In genomic region chr14:105676646-105676930, GRCm38 (mm10) we compare ENCODE assay signal across 11 mouse cellular contexts.
DNase-seq lines count a peak whose midpoint lies in the region; ATAC-seq lines count a peak whose summit lies in the region.
"Had no signal": no experiment of that assay in that cellular context is flagged by ENCODE, and none has a peak within 500 bp of the region (broad histone marks: within the 10 kb centered on the region; RNA-seq: fewer than 3 reads in every experiment).

No protein-coding gene starts in this region.

- H3K27ac ChIP-seq in hindbrain, embryonic 11.5 days (ENCODE audit: low read depth, low read length), result no peak overlapping the region
- no peak overlapping the region for H3K27ac ChIP-seq in neural tube, embryonic 11.5 days (ENCODE audit: low read depth, low read length)

- no peak for ATAC-seq in cerebellum, adult (ENCODE audit: insufficient number of reproducible peaks, low FRiP score, low TSS enrichment)
- ATAC-seq in hindbrain, embryonic 11.5 days (ENCODE audit: low FRiP score), result no peak
- ATAC-seq in neural tube, embryonic 11.5 days (ENCODE audit: insufficient read depth, low FRiP score, low TSS enrichment), result no peak
- ATAC-seq: lung, postnatal 0 days had no signal

- H3K36me3 ChIP-seq in hindbrain, embryonic 11.5 days (ENCODE audit: control insufficient read depth, insufficient read depth, low read length), result no peaks in the 10 kb centered on the region
- no peaks in the 10 kb centered on the region for H3K36me3 ChIP-seq in neural tube, embryonic 11.5 days (ENCODE audit: control insufficient read depth, insufficient read depth, low read length)

- H3K9me3 ChIP-seq in hindbrain, embryonic 11.5 days (ENCODE audit: control insufficient read depth, low read length), result no peaks in the 10 kb centered on the region
- no peaks in the 10 kb centered on the region for H3K9me3 ChIP-seq in neural tube, embryonic 11.5 days (ENCODE audit: control insufficient read depth, low read length)

- no peaks in the 10 kb centered on the region for H3K4me1 ChIP-seq in hindbrain, embryonic 11.5 days (replicated peaks; ENCODE audit: control insufficient read depth, insufficient read depth, low read length)
- no peaks in the 10 kb centered on the region for H3K4me1 ChIP-seq in neural tube, embryonic 11.5 days (ENCODE audit: control insufficient read depth, insufficient read depth, low read length)

- H3K4me3 ChIP-seq in hindbrain, embryonic 11.5 days (ENCODE audit: low read depth, low read length), result no peak overlapping the region
- H3K4me3 ChIP-seq in neural tube, embryonic 11.5 days (ENCODE audit: low read depth, low read length), result no peak overlapping the region
- H3K4me3 ChIP-seq: erythroblast, embryonic 14.5 days had no signal

- H3K4me2 ChIP-seq in hindbrain, embryonic 11.5 days (replicated peaks; ENCODE audit: low read depth, low read length), result 0 out of 2 replicates have a peak overlapping the region, but pooled peaks have one; percentile 17
- H3K4me2 ChIP-seq in neural tube, embryonic 11.5 days (ENCODE audit: low read depth), result 0 out of 2 replicates have a peak overlapping the region, but pooled peaks have one; percentile 17

- 9% methylated on average over 4 of the region's 4 CpGs for WGBS in hindbrain, embryonic 11.5 days
- 10% methylated on average over 4 of the region's 4 CpGs for WGBS in neural tube, embryonic 11.5 days

- no peaks in the 10 kb centered on the region for H3K27me3 ChIP-seq in hindbrain, embryonic 11.5 days (ENCODE audit: control insufficient read depth, insufficient read depth, low read length)
- no peaks in the 10 kb centered on the region for H3K27me3 ChIP-seq in neural tube, embryonic 11.5 days (ENCODE audit: control insufficient read depth, insufficient read depth, low read length)

- H3K9ac ChIP-seq in hindbrain, embryonic 11.5 days (ENCODE audit: low read depth, low read length), result no peak overlapping the region
- no peak overlapping the region for H3K9ac ChIP-seq in neural tube, embryonic 11.5 days (ENCODE audit: low read length)

- DNase-seq in cerebellum, adult 8-10 months, result peak; percentile 20
- peak; percentile 2 for DNase-seq in lung, postnatal 25 days (ENCODE audit: low spot score)
- DNase-seq in lung, adult 18-20 months, result no peak
- DNase-seq in hindbrain, embryonic 11.5 days (ENCODE audit: low spot score), result no peak
- DNase-seq in neural tube, embryonic 11.5 days (ENCODE audit: low spot score), result no peak
- DNase-seq in natural killer cell, adult 2 months (ENCODE audit: low spot score in 2 of 2), result no peak
- DNase-seq in gastrocnemius, adult 8-10 months (ENCODE audit: low spot score in 2 of 2), result no peak
- DNase-seq: cerebellum, adult 18-20 months had no signal

Comparison
In these comparisons a context has a peak if more than half of its experiments do, and no peak if none do; other contexts are left out.
1. DNase-seq: peak in cerebellum, adult 8-10 months (single experiment) and lung, postnatal 25 days (single experiment); none in lung, adult 18-20 months (0 of 2), hindbrain, embryonic 11.5 days (single experiment), neural tube, embryonic 11.5 days (single experiment), natural killer cell, adult 2 months (0 of 2) and gastrocnemius, adult 8-10 months (0 of 2).